Mouse (Mus musculus) naive thymus-derived CD4-positive, alpha-beta T cell, adult 2 months (primary cell): ENCODE measurements around the gene Insig1.
A peak's percentile ranks its signal among the peaks of the same experiment; 100 is the strongest.

Experiments
- DNase-seq: peaks from one replicate; pipeline ENCODE4 v3.0.0-alpha.2; 2011; ENCODE audit warnings: low read depth

Insig1 gene

DNA sequence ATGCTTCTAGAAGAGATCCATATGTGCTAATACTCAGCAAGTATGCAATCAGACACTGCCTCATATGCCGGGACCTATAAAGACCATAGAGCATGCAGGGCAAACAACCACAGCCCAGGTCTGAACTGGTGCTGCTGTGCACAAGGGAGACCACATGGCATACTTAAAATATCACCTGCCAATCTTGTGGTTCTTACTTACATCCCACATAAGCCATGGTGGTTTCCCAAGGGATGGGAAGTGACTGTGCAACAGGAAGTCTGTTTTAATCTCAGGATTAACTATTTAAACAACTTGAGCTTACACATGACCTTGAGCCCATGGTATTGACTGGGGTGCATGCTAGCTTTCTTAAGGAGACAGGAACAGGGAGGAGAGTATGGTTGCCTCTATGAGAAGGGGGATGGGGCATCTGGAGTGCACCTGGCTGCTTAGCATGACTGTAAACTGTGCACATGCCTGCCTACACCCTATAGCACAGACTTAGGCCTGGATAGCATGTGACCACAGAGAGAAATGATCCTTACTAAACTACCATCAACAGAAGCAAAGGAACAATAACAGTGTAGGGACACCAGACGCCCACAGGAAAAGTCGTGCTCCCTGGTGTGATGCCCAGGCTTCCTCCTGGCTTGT is 7.1 kb upstream of the Insig1 start:
- DNase-seq = no peak

- DNase-seq = no peak
Measured at GRCm38 (mm10) chr5:28065275-28065674, 5.9 kb upstream of the Insig1 start.

- DNase-seq = no peak
Measured at GRCm38 (mm10) chr5:28066311-28066710, 4.9 kb upstream of the Insig1 start.

DNA sequence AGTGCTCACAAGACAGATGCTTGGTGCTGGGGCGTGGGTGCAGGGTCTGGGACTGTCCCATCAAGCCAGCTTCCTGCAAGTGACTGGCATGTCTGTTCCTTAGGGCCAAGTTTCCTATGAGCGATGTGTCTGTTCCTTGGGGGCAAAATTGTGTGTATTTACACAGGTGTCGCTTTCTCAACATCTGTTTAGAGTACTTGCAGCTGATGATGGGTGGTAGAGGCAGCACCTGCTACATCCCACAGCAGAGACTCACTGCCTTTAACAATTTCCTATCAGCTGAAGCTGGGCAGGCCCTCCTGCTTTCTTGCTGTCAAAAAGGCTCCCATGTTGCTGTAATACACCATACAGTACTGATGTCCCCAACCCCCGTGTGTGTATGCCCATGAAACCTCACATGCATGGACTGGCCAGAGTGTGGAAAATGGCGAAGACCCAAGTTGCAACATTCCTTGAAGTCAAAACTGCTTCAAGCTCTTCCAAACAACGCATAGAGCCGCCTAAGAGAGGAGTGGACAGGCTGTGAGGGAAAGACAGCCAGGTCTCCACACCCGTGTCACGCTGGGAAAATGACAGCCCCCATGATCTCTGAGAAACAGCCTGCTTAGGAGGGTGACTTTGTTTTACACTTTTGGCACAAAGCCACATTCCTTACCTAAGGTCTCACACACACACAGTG is 875 bp upstream of the Insig1 start:
- no peak for DNase-seq

GRCm38 (mm10) chr5:28071456-28072223 is 477 bp downstream of the Insig1 start:
- peak; percentile 88 for DNase-seq

DNA sequence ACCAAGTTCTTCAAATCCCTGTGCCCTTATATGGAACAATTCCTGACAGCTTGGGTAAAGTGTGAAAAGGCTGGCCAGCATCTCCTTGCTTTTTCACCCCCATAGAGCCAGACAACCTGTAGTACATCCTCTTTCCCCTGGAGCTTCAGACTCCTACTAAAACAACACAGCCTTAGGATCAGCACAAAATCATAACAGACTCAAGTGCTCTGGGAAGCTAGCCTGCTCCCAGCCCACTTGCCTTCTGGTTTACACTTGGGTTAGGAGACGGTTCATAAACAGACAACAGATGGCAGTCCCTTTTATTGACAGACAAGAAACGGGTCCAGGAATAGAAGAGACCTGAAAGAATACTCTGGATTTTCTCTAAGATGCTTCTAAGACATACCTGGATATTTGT is 8.3 kb downstream of the Insig1 start:
- no peak for DNase-seq

GRCm38 (mm10) chr5:28081127-28081526 is 10.0 kb downstream of the Insig1 start:
- no peak for DNase-seq

DNA sequence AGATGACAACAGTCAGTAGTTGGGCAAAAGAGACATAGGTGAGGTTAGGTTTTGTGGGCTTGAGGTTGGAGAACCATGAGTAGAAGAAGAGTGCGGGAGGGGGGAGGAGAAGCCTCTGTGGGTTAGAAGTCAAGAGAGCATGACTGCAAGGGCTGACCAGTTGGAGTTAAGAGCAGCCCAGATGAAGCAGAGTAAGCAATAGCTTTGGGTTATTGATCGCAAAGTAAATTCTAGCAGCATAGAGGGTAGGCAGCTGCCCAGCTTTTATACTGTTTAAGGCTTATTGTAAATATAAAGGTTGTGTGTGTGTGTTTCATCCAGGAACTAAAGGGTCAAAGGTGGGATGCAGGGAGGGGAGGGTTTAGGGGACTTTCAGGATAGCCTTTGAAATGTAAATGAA is 10.7 kb downstream of the Insig1 start:
- no peak for DNase-seq

- DNase-seq = no peak
Measured at GRCm38 (mm10) chr5:28082312-28082711, 11.1 kb downstream of the Insig1 start.

DNA sequence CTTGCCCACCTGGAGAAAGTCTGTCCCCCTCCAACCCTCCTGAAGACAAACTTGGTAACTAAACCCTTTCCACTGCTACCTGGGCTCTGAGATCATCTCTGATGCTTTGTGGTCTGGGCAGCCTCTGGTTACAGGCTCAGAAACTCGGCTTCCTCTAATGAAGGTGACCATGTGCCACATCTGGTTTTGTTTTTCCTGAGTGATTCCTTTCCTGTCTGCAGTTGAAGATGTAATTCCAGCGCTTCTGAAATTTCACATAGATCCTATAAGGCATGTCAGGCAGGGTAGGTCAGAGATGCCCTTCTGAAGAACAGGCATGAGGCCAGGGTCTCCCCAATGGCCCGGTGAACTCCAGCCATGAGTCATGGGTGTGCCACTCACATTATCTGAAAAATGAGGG is 11.6 kb downstream of the Insig1 start:
- no peak for DNase-seq

DNA sequence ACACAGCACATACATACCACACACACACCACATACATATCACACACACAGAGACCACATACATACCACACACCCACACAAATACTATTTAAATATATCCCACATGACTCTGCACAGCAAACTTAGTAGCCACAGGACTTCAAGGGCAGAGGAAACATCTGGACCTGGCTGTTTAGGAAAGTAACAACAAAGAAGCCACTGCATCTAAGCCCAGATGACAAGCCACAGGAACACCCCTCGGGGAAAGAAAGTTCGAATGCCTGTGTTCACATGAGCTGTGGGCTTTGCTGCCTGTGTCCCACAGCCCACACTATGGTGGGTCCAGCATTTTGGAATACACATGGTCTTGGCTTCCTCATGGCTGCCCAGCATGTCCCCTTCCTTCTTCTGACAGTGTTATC is 13.6 kb downstream of the Insig1 start:
- no peak for DNase-seq

GRCm38 (mm10) chr5:28090547-28090946 is 19.4 kb downstream of the Insig1 start:
- no peak for DNase-seq

- DNase-seq = no peak
Measured at GRCm38 (mm10) chr5:28092327-28092726, 21.2 kb downstream of the Insig1 start.

- peak; percentile 80 for DNase-seq
Measured at GRCm38 (mm10) chr5:28093874-28094273, 22.7 kb downstream of the Insig1 start.

DNA sequence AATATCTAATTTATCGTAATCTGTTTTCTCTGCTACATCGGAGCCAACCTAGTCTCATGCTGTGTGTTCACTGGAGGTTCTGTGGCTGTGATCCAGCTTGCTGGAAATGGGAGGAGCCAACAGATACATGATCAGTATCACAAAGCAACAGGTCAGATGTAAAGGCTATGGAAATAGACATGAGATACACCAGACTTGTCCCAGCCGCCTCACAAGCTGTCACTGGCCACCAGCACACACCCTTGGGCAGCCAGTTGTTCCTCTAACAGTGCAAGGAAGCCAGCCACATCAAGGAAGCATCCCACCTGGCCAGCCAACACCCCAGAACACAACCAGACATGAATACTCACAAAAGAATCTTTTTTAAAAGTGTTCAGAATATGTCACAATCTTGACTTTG is 23.2 kb downstream of the Insig1 start:
- DNase-seq = no peak

- no peak for DNase-seq
Measured at GRCm38 (mm10) chr5:28094846-28095245, 23.7 kb downstream of the Insig1 start.

GRCm38 (mm10) chr5:28095671-28096070 is 24.5 kb downstream of the Insig1 start:
- no peak for DNase-seq

DNA sequence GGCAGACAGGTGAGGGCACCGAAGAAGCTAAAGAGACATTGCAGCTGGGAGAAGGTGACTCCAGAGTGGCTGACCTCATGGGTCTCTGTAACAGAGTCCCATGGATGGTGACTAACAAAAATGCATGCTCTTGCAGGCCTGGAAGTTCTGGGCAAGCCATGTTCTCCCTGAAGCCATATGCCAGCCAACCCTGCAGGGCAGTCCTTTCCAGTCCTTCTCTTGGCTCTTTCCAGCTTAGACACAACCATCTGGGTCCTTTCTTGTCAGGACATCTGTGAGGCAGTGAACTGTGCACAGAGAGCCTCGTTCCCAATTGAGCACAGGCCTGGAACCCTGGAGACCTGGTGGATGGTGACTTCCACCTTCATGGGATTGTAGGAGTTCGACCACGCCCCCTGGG is 35.8 kb downstream of the Insig1 start:
- no peak for DNase-seq

DNA sequence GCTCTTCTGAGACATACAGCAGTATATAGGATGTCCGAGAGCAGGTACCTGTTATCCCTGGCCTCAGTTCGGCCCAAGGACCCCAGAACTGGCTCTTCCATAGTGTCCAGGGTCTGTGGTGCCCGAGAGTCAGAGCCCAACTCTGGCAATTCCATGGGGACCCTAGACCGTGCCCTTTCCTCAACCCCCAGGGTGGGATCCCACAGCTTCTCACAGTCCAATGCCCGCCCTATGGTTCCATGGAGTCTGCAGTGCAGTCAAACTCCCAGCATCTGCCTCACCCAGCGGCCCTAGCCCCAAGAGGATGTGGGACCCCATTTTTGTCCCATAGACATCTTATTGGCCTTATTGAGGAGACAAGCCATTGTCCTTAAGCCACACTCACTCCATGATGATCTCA is 36.8 kb downstream of the Insig1 start:
- DNase-seq = no peak

DNA sequence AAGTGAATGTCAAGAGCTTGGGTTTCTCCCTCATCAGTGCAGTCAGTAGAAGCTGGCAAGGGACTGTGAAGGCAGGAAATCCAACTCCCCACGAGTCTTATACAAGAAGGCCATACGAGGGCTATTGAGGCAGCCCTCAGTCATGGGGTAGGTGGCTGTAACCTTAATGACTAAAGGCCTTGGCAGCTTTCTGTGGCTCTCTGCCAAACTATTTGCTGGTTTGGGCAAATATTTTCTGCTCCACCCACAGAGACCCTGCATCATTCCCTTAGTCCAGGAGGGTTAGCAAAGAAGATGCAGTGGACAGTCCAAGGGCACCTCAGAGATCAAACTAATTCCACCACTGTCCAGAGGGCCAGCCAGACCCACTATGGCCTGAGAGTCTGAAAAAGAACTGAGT is 39.7 kb downstream of the Insig1 start:
- DNase-seq = no peak

- DNase-seq = no peak
Measured at GRCm38 (mm10) chr5:28117251-28117880, 46.2 kb downstream of the Insig1 start.

DNA sequence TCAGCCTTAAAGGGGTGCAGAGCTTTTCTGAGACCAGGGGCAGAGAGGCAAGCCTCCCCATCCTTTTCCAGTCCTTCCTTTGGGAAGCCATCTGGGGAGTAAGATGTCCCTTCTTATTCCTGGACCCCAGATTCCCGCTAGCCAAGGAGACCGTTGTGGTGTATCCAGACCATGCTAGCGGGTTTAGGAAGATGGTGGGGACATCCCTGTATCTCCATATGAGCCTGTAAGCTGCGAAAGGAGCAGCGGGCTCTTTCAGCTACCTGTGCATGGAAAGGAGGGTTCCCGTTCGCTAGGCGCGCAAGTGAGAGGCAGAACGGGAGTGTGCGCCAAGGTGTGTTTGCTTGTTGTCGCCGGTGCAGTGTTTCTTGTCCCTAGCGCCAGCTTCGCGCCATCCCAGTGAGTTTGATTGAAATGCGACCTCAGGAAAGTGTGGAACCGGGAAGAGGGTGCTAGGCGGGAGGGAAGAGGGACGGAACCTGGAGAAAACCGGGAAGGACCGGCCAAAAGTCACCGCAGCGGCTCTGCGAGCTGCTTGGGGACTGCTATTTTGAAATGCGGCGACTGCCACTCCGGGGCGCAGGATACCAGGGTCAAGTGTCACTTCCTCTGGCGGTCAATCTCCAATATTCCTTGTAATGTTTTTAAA is 46.8 kb downstream of the Insig1 start:
- no peak for DNase-seq
